Mouse (Mus musculus): Measurements from ENCODE around the gene Nbr1.
"Not testable (repeated sequence)": the region's sequence is repeated elsewhere in the genome, so short reads cannot be mapped to it uniquely, and the experiment has no call there.

The Nbr1 gene

DNA sequence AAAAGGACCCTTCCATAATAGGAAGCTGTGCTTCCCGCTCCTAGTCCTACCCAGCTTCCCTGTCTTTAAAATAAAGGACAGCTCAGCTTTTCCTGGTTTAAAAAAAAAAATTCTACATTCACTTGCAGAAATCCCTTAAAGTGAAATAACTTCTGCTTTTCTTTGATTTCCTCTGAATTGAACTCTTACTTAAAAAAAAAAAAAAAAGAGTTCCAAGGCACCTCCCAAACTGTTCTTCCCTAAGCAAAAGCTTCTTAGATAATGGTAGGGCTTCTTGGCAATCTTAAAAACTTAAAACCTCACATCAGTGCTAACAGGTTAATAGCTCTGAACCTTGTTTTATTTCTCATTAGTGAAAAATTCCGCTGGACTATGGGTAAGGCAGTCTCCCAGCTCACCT lies 31.3 kb downstream of the Nbr1 start:
- no peak for DNase-seq

DNA sequence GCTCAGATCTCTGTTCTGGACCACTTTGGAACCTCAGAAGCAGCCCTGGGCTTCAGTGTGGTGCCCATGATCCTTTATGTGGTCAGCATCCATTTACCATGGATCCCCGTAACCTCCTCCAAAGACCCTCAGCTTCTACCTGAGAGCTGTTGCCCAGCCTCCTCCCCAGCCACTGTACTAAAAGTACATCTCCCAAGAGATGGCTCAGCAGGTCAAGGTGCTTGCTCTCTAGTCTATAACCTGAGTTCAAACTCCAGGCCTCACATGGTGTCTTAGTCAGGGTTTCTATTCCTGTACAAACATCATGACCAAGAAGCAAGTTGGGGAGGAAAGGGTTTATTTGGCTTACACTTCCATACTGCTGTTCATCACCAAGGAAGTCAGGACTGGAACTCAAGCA lies 33.1 kb downstream of the Nbr1 start:
- not testable (repeated sequence) for DNase-seq

DNA sequence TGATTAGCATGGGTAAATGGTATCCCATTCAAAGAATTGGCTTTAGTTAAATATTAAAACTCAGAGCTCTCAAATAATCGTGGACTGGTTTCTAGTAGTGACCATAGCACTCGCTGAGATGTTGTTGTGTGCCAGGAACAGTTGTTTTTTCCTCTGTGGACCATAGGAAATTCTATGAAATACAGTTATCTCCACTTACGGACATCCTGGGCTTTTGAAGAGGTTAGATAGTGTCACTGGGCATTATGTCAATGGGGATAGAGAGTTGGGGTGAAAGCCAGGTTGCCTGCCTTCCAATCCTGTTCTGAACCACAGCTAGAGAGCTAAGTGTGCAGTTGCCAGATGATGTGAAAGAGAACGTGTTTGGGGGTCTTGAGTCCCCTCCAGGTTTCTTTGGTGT lies 33.9 kb downstream of the Nbr1 start:
- no peak for DNase-seq

DNA sequence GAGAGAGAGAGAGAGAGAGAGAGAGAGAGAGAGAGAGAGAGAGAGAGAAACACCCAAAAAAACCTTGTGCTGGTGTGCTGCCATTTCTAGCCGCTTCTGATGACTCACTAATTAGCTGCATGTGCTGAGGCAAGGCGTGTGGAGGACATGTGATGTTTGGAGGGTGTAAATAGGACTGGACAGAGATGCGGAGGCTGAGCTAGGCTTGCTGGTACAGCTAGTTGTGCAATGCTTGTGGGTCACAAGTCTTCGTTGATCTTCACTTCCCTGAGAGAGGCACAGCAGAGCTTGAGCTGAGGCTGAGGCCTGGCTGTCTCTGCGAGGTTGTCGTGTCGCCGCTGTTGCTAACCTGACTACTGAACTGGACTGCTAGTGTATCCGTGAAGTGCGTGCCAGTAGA lies 35.7 kb downstream of the Nbr1 start:
- DNase-seq: peak; percentile 32 to 45

DNA sequence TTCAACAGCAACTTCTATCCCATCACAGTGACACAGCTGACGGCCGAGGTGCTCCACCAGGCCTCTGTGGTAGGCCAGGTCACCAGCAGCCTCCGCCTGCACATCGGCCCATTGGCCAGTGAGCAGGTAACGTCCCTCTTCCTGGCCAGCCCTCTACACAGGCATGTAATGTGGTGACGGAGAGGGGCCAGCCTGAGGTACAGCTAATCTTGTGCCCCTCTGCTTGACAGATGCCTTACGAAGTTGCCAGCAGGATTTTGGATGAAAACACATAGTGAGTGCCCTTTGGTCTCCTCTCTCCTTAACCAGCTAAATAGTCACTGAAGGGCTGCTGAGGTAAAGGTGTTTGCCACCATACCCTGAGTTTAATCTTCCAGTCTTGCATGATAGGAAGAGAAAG lies 36.9 kb downstream of the Nbr1 start:
- no peak for DNase-seq

DNA sequence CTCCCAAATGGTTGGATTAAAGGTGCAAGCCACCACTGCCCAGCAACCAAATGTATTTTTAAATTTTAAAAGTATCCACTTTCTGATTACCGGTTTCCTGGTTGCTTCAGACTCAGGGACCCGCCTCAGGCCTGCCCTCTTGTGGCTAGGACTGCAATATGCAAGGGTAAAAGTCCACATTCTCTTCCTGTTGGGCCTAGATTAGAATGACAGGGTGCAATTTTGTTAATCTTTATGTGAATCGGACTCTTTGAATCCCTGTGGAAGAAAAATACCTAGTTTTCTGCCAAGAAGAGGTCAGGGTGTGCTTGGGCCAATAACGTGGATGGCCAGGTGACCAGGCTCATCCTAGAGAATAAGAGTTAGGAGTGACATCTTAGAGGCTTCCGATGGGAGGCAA lies 37.5 kb downstream of the Nbr1 start:
- peak; percentile 54 to 74 for DNase-seq

DNA sequence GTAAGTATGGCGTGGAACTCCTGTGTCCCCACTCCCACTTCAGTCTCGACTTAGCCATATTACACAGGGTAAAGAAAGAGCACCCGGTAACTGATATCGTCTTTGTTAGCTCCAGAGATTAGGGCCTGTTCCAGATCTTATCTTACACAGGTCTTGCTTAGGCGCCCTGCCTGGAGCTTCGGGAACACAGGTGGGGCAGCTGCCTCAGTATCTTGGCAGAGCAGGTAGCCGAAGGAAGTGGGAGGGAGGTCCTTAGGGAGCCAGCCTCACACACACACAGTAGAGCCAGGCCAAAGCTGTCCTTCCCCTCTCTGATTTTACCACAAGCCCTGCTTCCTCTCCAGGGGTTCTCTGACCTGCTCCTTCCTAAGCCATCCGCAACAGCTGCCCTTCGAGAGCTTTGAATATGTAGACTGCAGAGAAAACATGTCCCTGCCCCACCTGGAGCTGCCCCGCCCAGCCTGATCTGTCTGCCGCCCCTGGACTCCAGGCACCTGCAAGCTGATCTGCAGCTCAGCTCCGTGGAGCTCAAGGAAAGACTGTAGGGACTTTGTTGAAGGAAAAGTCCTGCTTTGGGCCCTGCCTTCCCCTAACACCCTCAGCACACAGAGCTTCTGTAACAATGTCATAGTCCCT lies 38.2 kb downstream of the Nbr1 start:
- no peak for DNase-seq

DNA sequence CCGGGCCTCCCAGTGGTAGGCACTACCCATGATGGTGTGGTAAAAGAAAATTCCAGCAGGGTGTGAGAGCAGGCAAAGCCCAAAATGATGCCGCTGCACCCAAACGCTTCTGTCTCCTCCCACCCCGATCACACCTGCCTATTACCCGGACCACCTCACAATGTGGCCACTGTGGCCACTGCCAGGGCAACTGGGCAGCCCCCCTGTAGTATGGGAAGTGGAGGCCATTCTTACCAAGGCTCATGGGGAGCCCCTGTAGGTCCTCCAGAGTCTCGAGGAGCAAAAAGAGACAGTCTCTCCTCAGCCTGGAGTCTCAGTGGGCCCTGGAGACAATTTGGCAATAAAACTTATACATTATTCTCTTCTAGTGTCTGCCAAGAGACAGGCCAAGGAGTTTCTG lies 47.2 kb downstream of the Nbr1 start, which contains the start of gene Gm11634:
Gm11634 (minus strand) TSS at position 101 of the 400 bp plus-strand sequence.
- no peak for DNase-seq

DNA sequence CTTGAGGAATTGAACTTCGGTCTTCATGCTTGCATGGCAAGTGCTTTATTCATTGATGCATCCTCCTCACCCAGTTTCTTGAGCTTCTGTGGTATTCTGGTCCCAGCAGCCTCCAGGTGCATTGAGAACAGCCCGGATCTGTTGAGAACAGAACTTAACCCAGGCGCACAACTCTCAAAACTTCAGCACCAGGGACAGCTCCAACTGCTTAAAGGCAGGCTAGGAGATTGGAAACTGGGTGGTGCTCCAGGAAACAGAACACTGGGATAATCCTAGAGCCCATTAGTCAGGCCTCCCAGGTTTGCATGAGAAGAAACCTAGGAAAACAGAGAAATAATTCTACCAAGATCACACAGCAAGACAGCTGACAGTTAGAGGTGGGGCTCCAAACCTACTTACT lies 50.5 kb downstream of the Nbr1 start:
- peak; percentile 38 to 72 for DNase-seq

DNA sequence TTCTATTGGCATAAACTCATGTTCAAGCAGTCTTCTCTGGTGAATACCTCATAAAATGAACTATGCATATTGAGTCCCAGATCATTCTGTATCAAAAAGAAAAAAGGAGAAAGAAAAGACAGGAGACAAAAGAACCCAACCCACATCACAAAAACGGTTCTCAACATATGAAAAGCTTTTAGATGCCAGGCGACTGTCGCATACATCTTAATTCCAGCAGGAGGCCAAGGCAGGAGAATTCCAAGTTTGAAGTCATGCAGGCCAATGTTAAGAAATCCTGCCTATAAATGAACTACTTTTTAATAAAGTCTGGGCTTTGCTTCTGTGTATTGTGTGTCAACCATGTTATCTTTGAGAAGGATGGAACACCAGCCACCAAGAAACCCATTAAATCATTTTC lies 52.2 kb downstream of the Nbr1 start:
- no peak for DNase-seq

DNA sequence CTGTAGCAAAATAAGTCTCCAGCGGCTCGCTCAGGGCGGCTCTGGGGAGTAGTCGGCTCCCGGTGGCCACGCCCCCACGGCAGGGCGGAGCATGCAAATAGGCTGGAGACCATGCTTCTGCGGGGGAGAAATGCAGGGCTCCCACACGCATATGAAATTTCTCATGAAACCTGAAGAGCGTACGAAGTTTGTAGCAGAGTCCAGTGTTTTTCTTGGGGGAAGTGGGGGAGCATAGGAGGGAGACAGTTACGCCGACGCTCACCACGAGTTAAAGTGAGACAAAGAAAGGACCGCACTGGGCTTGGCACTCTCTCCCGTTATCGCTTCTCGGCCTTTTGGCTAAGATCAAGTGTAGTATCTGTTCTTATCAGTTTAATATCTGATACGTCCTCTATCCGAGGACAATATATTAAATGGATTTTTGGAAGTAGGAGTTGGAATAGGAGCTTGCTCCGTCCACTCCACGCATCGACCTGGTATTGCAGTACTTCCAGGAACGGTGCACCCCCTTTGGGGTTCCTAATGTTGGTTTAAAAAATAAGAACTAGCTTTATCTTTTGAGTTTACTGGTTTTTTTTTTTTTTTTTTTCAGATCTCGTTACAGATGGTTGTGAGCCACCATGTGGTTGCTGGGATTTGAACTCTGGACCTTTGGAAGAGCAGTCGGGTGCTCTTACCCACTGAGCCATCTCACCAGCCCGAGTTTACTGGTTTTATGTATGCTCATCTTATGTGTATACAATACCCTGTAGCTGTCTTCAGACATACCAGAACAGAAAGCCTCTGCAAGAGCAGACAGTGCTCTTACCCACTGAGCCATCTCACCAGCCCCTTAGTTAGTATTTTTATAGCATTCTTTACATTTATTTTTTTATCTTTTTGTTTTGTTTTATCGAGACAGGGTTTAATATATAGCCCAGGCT lies 52.8 kb downstream of the Nbr1 start:
- peak; percentile 77 to 83 for DNase-seq

DNA sequence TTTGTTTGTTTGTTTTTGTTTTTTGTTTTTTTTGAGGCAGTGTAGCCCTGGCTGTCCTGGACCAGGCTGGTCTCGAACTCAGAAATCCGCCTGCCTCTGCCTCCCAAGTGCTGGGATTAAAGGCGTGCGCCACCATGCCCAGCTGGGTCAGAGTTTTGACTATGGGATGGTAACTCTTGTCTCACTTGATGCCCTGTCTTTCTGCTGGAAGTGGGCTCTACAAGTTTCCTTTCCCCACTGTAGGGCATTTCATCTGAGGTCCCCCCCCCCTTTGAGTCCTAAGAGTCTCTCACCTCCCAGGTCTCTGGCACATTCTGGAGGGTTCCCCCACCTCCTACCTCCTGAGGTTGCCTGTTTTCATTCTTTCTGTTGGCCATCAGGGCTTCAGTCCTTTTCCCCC lies 55.2 kb downstream of the Nbr1 start:
- DNase-seq: not testable (repeated sequence)

DNA sequence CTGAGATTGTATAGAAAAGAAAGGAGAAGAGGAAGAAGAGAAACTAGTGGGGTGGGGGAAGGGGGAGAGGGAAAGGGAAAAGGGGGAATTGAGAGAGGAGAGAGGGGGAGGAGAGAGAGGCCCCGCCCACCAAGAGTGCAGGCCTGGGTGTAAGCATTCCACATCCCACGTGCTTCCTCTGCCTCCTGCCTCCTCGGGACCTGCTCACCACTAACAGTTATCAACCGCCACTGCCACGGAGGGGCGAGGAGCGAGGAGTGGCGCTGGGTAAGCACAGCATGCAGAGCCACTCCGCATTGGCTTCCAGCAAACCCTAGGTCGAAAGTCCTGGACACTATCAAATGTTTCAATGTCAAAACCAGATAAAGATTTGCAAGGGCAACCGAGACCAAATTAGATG lies 58.5 kb downstream of the Nbr1 start:
- no peak for DNase-seq

DNA sequence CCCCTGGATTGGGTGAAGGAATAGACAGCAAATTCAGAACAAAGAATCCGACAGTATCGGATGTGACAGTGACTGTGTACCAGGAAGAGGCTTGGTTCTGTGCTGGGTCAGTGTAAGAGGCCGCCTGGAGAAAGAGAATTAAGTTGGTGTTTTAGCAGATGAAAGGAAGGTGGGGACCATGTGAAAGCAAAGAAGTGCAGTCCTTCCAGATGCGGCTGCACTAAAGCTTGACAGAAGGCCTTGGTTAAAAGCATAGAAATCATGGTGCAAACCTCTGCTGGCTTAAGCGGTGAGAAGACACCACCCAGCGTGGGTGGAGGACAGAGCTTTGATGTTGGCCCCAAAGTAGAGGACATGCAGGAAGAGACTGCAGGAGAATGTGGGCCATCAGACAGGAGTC lies 61.6 kb downstream of the Nbr1 start:
- no peak for DNase-seq

DNA sequence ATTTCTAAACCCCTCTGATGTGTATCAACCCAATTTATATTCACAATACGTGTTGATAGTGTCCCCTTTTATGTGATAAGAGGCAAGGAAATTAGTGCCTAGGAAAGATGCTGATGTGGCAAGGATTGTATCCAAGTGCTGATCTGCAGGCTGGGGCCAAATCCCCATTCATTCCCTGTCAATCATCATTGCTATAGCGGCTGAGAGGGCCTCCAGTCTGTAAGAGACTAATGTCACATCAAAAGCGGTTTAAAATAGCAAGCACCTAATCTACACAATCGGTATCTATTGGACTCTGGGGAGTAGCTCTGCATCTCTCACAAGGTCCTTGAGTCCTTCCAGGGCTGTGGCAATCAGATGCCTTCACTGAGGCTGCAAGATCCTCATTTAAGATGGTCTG lies 62.2 kb downstream of the Nbr1 start:
- DNase-seq: no peak

DNA sequence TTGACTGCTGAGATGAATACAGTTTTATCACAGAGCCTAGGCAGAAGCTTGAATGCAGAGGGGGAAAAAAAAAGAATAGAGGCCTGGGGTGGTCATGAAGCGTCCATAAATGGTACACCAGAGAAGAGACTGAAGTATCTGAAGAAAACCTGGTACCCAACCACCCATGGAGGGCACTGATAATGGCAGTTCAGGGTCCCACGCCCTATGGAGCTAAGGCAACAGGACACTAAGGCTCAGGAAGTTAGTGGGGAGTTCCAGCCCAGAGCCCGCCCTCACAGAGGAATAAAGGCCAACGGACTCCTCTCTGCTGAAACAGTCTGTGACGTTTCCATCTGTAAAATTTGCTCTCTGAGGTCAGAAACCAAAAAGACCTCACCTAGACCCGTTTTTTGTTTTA lies 63.4 kb downstream of the Nbr1 start:
- no peak for DNase-seq

DNA sequence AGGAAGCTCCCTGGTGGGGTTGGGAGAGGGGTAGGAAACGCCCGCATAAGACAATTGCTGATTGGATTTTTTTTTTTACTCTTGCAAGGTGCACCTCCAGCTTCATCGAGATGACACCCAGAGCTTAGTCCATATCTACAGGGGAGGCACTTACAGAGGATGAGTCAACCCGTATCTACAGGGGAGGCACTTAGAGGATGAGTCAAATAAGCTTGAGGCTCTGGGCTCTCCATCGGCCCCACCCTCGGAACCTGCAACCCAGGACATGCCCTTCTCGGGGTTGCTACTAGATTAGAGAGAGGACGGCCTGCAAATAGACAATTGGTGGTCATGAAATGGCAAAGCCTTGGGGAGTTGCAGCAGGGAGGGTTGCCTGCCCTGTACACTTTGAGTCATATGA lies 64.2 kb downstream of the Nbr1 start:
- DNase-seq: no peak

DNA sequence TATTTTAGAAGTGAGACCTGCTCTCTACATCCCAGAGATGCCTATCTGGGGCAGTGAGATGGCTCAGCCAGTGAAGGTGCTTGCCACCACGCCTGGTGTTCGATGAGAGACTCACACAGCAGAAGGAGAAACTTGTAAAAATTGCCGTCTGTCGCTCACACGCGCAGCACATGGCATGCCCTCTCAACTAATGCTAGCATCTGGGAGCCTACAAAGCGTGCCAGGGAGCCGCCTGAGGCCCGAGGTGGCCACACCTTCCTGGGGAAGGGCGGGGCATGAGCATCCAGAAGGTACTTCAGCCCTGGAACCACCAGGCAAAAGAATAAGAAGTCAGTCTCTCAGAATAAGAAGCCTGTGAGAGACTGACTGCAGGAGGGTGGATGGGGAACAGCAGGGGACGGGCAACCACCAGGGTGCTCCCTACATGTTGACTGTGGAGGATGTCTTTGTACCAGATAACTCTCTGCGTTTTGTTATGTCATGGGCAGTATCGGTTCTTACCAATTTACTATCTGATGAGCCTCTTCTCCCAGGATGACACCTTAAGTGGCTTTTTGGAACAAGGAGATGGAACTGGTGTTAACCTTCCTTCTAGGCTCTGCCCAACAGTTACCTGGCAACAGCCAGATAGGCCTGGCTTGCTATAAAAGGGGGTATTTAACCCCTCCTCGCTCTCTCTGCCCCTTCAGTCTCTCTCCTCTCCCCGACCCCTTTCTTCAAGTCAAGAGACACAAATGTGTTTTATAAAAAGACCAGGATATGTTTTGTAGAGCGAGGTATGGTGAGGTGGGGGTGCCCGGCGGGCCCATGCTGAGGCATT lies 65.2 kb downstream of the Nbr1 start:
- no peak for DNase-seq

DNA sequence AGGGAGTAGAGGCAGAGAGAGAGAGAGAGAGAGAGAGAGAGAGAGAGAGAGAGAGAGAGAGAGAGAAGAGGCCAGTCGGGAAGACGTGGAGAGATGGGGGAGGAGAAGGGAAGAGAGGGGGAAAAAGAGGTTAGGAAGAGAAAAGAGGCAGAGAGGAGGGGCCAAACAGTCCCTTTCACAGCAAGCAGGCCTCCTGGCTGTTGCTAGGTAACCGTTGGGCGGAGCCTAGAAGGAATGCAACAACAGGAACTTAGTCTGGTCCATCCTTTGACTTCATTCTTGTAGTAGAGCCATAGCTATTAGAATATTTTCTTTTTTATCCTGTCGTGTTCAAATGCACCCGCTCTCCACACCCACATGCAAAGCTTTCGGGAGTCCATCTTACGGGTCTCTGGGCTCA lies 65.9 kb downstream of the Nbr1 start:
- DNase-seq: peak; percentile 36 to 50

DNA sequence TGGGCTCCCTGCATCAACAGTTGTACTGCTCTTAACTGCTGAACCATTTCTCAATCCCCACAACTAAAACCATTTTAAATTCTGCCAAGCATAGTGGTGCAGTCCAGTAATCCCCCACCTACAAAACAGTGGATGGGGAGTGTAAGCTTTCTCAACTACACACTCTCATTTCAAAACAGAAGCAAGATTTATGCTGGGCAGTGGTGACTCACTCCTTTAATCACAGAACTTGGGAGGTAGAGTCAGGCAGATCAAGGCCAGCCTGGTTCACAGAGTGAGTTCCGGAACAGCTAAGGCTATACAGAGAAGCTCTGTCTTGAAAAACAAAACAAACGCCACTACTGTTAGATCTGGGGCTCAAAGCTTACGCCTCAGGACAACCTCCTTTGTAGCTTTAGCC lies 66.6 kb downstream of the Nbr1 start:
- DNase-seq: no peak

DNA sequence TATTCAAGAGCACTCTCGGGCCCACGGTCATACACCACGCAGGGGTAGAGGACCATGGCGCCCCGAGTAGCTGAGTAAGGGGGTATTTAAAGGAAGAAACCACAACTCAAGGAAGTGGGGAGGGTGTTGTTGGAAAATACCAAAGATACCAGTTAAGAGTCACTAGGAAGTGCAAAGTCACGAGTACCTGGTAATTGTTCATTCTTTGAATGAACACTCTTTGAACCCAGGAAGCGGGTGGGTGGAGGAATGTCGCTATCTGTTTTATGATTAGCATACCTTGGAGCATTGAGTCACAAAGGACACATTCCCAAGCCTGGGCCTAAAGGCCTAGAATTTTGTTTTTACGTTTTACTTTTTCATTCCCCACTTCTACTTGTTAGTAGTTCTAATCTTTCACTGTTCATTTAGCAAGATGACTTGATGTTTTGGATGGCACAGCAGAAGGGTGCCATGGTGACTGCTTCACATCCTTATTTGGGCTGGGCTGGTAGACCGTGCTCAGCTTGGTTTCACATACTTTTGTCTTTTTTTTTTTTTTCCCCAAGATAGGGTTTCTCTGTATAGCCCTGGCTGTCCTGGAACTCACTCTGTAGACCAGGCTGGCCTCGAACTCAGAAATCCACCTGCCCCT lies 68.2 kb downstream of the Nbr1 start:
- not testable (repeated sequence) for DNase-seq

DNA sequence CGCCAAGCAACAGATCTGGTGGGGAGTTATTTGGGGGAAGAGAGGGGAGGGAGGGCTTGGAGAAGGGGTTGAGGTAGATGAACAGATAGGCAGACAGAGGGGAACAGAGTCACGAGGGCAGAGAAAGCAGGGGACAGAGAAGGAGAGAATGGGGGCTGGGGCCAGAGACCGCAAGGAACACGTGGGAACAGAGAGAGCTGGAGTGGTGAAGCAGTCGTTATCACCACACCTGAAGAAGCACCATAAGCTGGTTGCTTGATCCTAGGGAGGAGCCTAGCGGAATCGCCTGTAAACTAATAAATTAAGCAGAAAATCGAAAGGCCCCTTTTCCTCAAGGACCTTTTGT lies 74.7 kb downstream of the Nbr1 start:
- no peak for DNase-seq

Measured in lung, postnatal 4 days (tissue).